Mouse (Mus musculus) embryonic facial prominence, embryonic 15.5 days (tissue): ENCODE results near the gene 4632433K11Rik. TPM values are rescaled to one million over a fixed set of nuclear protein-coding genes. Genes with fewer than 3 reads are reported as not detected.

Experiments used
- ATAC-seq: fragments of 200-750 bp; cut with Nextera tagmentation; 2 replicates; pipeline ENCODE4 v1.8.0; 2017; ENCODE audit warnings: low read depth, moderate TSS enrichment; ENCODE audit not compliant: insufficient number of reproducible peaks, low FRiP score, low TSS enrichment
- H3K27ac ChIP-seq: fragments of 300-500 bp; sonication (generic); replicated peaks from 2 replicates; pipeline ENCODE4 v1.5.1; 2015; ENCODE audit warnings: mild to moderate bottlenecking, inconsistent platforms
- H3K27me3 ChIP-seq: fragments of 300-500 bp; sonication (generic); 2 replicates; pipeline ENCODE4 v1.6.1; 2015; ENCODE audit warnings: inconsistent platforms
- H3K36me3 ChIP-seq: fragments of 300-500 bp; sonication (generic); 2 replicates; pipeline ENCODE4 v1.6.1; 2015; ENCODE audit warnings: mild to moderate bottlenecking, inconsistent platforms
- H3K4me1 ChIP-seq: fragments of 300-500 bp; sonication (generic); 2 replicates; pipeline ENCODE4 v1.6.1; 2015; ENCODE audit warnings: inconsistent platforms
- H3K4me2 ChIP-seq: fragments of 300-500 bp; sonication (generic); replicated peaks from 2 replicates; pipeline ENCODE4 v1.6.1; 2015; ENCODE audit warnings: mild to moderate bottlenecking, inconsistent platforms
- H3K4me3 ChIP-seq: fragments of 300-500 bp; sonication (generic); replicated peaks from 2 replicates; pipeline ENCODE4 v1.5.1; 2015; ENCODE audit warnings: mild to moderate bottlenecking, inconsistent platforms
- H3K9ac ChIP-seq: fragments of 300-500 bp; sonication (generic); 2 replicates; pipeline ENCODE4 v1.6.1; 2015; ENCODE audit warnings: inconsistent platforms
- H3K9me3 ChIP-seq: fragments of 300-500 bp; sonication (generic); replicated peaks from 2 replicates; pipeline ENCODE4 v1.6.1; 2016; ENCODE audit warnings: inconsistent platforms
- WGBS: fragments of 180-500 bp; shearing (Covaris S2); methylation state at CpG from one replicate; pipeline ENCODE4 v1.1.7; 2015; 5-methylcytosine and 5-hydroxymethylcytosine counted together
- polyA plus RNA-seq: library from polyadenylated mRNA; unstranded; fragments of >200 nt; fragmentation: Nextera tagmentation; extraction: Ambion mirVana; gene quantifications from 2 replicates; pipeline ENCODE4 v1.2.1, GENCODE M21; 2015

4632433K11Rik gene
- polyA plus RNA-seq, 1 experiment from 2014 or later: not detected

DNA sequence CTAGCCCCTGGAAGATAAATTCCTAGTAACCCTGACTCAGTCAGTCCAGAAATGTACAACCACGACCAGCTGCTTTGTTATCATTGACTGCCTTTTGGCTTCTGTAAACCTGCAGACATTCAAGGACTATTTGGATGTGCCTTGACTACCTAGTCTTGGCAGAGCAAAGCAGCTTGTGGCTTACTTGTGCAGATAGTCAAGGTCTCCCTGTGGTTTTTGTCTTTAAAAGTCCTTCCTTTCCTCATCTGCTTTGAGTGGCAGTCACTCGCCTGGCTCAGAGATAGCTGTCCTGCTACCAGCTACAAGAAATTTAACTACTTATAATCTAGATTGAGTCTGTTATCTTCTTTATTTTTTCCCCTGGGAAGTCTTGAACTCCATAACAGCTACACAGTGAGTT, 11.1 kb downstream of the 4632433K11Rik start:
- Histone ChIP-seq H3K4me3 (no peak overlapping the region), H3K27me3 (no peaks in the 10 kb centered on the region), H3K36me3 (peaks cover 5% of the 10 kb centered on the region; the same call in 1 of the 2 replicates), H3K9me3 (no peaks in the 10 kb centered on the region), H3K27ac (no peak overlapping the region), H3K4me1 (no peaks in the 10 kb centered on the region), H3K4me2 (no peak overlapping the region), H3K9ac (no peak overlapping the region)
- 80% methylated on average over 2 of the region's 2 CpGs for WGBS
- no peak for ATAC-seq

DNA sequence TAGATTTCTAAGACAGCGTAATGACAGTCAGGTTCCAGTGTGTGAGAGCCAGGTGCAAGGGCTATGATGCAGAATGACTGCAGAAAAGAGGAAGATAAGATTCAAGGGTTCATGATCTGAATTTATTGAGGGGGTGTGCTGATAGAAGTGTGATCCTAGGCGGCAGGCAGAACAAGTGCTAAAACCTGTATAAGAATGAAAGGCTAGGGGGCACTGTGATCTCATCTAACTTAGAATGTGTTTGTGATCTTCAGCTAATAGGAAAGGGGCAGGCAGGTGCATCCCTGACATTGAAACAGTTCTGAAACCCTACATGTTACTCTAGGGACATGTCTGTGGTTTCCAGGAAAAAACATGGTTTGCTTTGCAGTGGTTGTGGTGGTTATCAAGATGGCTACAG, 12.2 kb downstream of the 4632433K11Rik start:
- Histone ChIP-seq H3K36me3 (peaks cover 5% of the 10 kb centered on the region; the same call in 1 of the 2 replicates), H3K4me3 (no peak overlapping the region), H3K27ac (no peak overlapping the region), H3K9me3 (no peaks in the 10 kb centered on the region), H3K9ac (no peak overlapping the region), H3K27me3 (no peaks in the 10 kb centered on the region), H3K4me1 (peaks cover 8% of the 10 kb centered on the region; the same call in 1 of the 2 replicates), H3K4me2 (no peak overlapping the region)
- WGBS: 66% methylated on average over 2 of the region's 2 CpGs
- ATAC-seq: no peak

DNA sequence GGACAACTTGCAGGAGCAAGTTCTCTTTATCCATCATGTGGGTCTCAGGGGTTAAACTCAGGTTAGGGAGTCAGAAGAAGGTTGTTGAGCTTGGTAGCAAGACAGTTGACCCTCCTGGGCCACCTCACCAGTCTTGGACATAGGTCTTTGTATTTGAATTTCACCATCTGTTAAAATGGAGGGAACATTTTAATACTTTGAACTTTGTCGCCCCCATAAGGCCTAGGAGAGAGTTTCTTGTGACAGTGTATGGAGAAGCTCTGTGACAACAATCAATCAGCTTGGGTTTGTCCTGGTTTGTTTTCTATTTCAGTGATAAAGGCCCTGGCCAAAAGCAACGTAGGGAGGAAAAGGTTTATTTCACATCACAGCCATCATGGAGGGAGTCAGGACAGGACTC, 13.4 kb downstream of the 4632433K11Rik start:
- H3K36me3 ChIP-seq: no peaks in the 10 kb centered on the region
- no peak overlapping the region for H3K4me3 ChIP-seq
- no peak overlapping the region for H3K4me2 ChIP-seq
- peaks cover 15% of the 10 kb centered on the region for H3K4me1 ChIP-seq
- H3K27ac ChIP-seq: no peak overlapping the region
- ATAC-seq: no peak
- no peaks in the 10 kb centered on the region for H3K9me3 ChIP-seq
- WGBS: 28% methylated on average over 2 of the region's 2 CpGs
- H3K27me3 ChIP-seq: no peaks in the 10 kb centered on the region
- H3K9ac ChIP-seq: no peak overlapping the region

DNA sequence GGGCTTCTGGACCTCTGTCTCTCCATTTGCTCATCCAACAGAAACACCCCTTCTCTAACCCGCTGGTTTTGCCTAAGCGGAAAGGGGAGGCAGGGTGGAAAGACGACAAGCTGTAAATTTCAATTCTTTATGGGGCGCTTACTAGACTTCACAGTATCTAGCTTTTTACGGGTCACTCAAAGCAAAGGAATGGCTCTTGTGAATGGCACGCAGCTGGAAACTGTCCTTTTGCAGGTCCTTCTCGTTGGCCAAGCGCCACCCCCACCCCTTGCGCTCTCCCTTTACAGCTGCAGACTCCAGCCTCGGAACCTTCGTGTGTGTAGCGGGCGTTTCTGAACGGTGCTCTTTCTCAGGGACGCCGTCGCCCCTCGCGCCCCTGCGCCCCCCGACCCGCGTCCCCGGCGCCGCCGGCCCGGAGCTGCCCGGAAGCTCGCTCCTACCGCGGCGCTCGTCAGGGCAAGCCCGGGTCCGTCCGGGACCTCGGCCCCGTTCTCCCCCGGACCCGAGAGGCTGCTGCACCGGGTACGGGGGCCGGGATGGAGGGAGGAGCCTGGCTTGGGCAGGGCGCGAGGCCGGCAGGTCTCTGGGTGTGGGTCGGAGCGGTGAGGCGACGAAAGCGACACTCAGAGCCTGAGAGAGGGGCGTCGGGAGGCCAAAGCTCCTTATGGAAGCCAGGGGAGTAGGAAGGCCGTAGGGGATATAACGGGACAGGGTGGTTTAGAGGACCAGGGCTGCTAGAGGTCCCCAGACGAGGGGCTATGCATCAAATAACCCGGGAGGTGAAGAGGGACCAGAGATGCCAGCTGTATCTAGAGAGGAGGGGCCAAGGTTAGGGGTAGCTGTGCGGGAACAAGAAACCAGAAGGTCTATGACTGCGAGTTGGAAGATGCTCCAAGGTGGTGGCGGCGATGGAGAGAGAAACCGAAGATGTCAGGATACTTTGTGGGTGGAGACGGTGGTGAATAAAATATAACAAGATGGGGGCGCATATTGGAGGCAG, 17.6 kb downstream of the 4632433K11Rik start, which contains the start of gene Zfp580:
Gene Zfp580 (plus strand): TSS at position 346 of the 1,000 bp plus-strand sequence.
- no peaks in the 10 kb centered on the region for H3K9me3 ChIP-seq
- peaks cover 48% of the 10 kb centered on the region for H3K4me1 ChIP-seq
- peak within 1 kb of the TSS; percentile 85 for H3K9ac ChIP-seq
- peak within 1 kb of the TSS; percentile 90 for H3K4me2 ChIP-seq
- under 1% methylated on average over 65 of the region's 65 CpGs for WGBS
- H3K36me3 ChIP-seq: no peaks in the 10 kb centered on the region
- peak within 1 kb of the TSS; percentile 77 for H3K27ac ChIP-seq
- H3K27me3 ChIP-seq: peaks cover 34% of the 10 kb centered on the region
- peak; percentile 69 for ATAC-seq
- H3K4me3 ChIP-seq: peak within 1 kb of the TSS; percentile 82

DNA sequence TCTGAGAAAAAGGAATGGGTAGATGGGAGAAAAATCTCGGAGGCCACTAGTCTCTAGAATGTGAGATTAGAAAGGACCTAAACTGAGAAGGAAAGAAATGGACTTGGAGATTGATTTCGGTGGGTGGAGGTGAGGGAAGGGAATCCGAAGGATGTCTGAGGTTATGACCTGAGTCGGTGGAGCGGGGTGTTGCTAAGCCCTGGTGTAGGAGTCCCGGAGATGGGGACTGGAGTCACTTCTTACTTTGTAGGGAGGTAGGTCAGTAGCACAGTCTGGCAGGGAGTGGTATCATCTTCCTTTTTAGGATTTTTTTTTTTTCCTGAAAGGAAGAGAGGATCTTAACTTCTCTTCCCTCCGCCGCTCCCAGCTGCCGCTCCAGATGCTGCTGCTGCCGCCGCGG, 18.5 kb downstream of the 4632433K11Rik start:
- 2% methylated on average over 12 of the region's 12 CpGs for WGBS
- no peak for ATAC-seq
- Histone ChIP-seq H3K4me1 (peaks cover 58% of the 10 kb centered on the region), H3K27ac (no peak overlapping the region), H3K9ac (0 out of 2 replicates have a peak overlapping the region, but pooled peaks have one; percentile 85), H3K36me3 (no peaks in the 10 kb centered on the region), H3K9me3 (no peaks in the 10 kb centered on the region), H3K4me3 (peak overlapping the region; percentile 82), H3K27me3 (peaks cover 34% of the 10 kb centered on the region), H3K4me2 (peak overlapping the region; percentile 90)

DNA sequence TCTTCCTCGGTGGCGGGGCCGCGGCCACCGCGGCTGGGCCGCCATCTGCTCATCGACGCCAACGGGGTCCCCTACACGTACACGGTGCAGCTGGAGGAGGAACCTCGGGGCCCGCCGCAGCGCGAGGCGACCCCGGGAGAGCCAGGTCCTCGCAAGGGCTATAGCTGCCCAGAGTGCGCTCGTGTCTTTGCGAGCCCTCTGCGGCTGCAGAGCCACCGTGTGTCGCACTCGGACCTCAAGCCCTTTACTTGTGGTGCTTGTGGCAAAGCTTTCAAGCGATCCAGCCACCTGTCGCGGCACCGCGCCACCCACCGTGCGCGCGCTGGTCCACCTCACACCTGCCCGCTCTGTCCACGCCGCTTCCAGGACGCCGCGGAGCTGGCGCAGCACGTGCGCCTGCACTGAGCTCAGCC, 19.0 kb downstream of the 4632433K11Rik start:
- ATAC-seq: no peak
- 7% methylated on average over 45 of the region's 45 CpGs for WGBS
- H3K27me3 ChIP-seq: peaks cover 34% of the 10 kb centered on the region
- H3K4me1 ChIP-seq: peaks cover 63% of the 10 kb centered on the region
- 0 out of 2 replicates have a peak overlapping the region, but pooled peaks have one; percentile 85 for H3K9ac ChIP-seq
- peak overlapping the region; percentile 90 for H3K4me2 ChIP-seq
- no peaks in the 10 kb centered on the region for H3K36me3 ChIP-seq
- H3K9me3 ChIP-seq: no peaks in the 10 kb centered on the region
- H3K4me3 ChIP-seq: peak overlapping the region; percentile 82
- H3K27ac ChIP-seq: no peak overlapping the region

DNA sequence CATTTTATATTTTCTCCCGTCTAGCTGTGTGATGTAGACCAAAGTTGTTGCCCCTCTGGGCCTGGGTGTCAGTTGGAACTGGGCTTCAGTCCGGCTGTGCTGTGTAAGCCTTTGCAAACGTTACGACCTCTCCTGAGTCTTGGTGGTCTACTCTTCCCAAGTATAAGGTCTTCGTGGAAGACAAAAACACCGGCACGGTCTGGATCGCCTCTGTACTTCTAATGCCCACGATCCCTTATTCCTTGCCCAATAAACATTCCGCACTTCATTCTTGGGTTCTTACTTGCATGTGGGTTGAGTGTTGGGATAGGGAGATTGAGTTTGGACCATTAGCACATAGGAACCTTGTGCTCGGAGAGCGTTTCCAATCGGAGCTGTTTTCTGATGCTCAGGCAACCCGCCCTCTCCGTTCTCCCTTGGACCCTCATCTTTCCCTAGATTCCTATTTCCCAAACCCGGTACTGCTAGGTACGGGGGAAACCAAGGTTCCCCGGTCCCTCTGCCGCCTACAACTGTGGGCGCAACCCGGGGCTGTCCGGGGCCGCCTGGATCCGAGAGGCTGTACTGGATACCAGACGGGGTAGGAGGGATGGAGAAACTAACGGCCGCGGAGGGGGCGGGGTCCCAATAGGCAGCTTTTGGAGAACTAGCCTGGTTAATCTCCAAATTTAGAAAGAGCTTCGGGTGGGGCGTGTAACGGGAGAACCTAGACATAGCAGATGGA, 19.7 kb downstream of the 4632433K11Rik start:
- Histone ChIP-seq H3K9ac (0 out of 2 replicates have a peak overlapping the region, but pooled peaks have one; percentile 26), H3K4me1 (peaks cover 70% of the 10 kb centered on the region), H3K4me3 (peak overlapping the region; percentile 82), H3K4me2 (peak overlapping the region; percentile 90), H3K36me3 (no peaks in the 10 kb centered on the region), H3K9me3 (no peaks in the 10 kb centered on the region), H3K27ac (no peak overlapping the region), H3K27me3 (peaks cover 34% of the 10 kb centered on the region)
- WGBS: 12% methylated on average over 32 of the region's 32 CpGs
- no peak for ATAC-seq

DNA sequence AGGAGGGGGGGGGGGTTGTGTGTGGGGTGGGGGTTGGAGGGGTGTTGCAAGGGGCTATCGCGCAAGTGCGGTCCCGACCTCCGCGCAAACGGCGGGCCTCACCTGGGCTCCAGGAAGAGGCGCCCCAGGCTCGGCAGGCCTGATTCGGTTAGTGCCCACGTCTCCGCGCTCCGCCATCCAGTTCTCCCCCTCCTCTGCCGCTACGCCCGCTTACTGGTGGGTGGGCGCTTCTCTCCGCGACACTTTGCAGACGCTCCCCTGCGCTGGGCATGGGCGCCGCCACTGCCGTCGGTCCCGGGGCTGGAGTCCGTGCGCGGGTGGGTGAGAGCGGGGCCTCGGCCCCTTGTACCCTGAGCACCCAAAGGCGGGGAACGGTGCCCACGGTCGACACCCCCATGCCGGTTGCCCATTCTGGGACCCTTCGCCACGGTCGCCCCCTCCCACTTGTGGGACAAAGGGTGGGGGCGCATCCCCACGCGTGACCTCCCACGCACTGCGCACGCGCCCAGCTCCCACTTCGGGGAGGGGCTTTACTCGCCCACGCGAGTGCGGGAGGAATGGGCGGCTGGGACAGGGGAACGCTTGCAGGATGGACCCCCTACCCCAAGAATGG, 22.8 kb downstream of the 4632433K11Rik start:
- Histone ChIP-seq H3K27me3 (peaks cover 34% of the 10 kb centered on the region), H3K4me1 (peaks cover 76% of the 10 kb centered on the region), H3K36me3 (no peaks in the 10 kb centered on the region), H3K4me2 (peak overlapping the region; percentile 87), H3K4me3 (peak overlapping the region; percentile 69), H3K9me3 (no peaks in the 10 kb centered on the region), H3K27ac (peak overlapping the region; percentile 58; the same call in 1 of the 2 replicates), H3K9ac (peak overlapping the region; percentile 87)
- ATAC-seq: peak; percentile 13; the same call in 1 of the 2 replicates
- WGBS: under 1% methylated on average over 48 of the region's 55 CpGs

DNA sequence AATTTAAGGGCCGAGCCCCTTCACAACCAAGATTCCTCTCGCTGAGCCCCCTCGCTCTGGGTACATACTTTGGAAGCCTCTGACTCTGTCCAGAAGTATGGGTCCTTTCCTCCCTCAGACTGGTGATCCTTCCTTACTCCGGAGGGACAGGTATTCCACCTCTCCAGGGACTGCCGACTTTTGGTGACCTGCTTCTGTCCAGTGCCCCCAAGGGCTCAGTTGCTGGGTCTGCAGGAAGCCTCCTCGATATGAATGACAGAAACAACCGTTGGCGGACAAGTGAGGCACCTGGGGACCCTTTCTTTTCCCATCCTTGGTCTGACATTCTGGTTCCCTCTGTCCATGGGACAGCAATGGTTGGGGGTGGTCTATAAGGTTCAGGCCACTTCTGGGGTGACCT, 23.5 kb downstream of the 4632433K11Rik start:
- Histone ChIP-seq H3K27me3 (peaks cover 34% of the 10 kb centered on the region), H3K4me2 (peak overlapping the region; percentile 87), H3K9me3 (no peaks in the 10 kb centered on the region), H3K4me1 (peaks cover 70% of the 10 kb centered on the region), H3K36me3 (no peaks in the 10 kb centered on the region), H3K4me3 (peak overlapping the region; percentile 69), H3K27ac (0 out of 2 replicates have a peak overlapping the region, but pooled peaks have one; percentile 58), H3K9ac (peak overlapping the region; percentile 87)
- no peak for ATAC-seq
- 27% methylated on average over 8 of the region's 8 CpGs for WGBS

DNA sequence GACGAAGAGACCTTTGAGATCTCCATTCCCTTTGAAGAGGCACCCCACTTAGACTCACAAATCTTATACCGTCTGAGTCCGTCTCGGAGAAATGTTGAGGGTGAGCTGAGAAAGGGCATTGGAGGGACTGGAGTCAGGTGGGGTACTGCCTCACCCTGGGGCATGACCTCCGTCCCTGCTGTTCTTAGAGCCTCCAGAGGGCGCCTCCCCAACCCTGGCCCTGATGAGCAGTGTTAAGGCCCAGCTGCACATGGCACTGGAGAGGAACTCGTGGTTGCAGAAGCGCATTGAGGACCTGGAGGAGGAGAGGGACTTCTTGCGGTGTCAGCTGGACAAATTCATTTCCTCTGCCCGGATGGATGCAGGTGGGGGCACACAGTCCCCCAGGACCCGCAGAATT, 23.9 kb downstream of the 4632433K11Rik start:
- 34% methylated on average over 11 of the region's 11 CpGs for WGBS
- peaks cover 32% of the 10 kb centered on the region for H3K27me3 ChIP-seq
- no peaks in the 10 kb centered on the region for H3K9me3 ChIP-seq
- H3K4me3 ChIP-seq: peak overlapping the region; percentile 69
- no peak overlapping the region for H3K27ac ChIP-seq
- H3K4me2 ChIP-seq: peak overlapping the region; percentile 87
- no peaks in the 10 kb centered on the region for H3K36me3 ChIP-seq
- H3K9ac ChIP-seq: no peak overlapping the region
- ATAC-seq: no peak
- peaks cover 66% of the 10 kb centered on the region for H3K4me1 ChIP-seq
